Mouse (Mus musculus): ENCODE data around the gene Rbm3. TPM values are rescaled to one million over a fixed set of nuclear protein-coding genes. Genes with fewer than 3 reads are reported as not detected.
"Not testable (repeated sequence)": the region's sequence is repeated elsewhere in the genome, so short reads cannot be mapped to it uniquely, and the experiment has no call there.

Gene Rbm3
- polyA plus RNA-seq, 1 experiment = 276 TPM

DNA sequence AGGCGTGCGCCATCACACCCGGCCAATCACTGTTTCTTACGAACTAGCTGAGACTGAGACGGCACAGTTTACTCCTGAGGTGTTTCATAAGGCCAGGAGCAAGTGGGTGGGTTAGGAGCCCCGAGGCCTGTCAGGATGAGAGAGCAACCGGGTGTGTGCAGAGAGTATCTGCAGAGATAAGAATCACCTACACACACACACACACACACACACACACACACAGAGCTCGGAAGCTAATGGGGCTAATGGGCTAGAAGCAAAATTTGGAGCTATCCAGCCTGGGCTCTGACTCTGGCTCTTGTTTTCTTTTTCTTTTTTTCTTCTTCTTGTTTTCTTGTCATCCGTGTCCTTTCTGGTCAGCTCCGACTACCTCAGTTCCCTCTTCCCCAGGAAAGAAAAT lies 50.1 kb downstream of the Rbm3 start:
- DNase-seq = peak; percentile 14
- H3K27me3 ChIP-seq (ENCODE audit: control insufficient read depth, insufficient read depth, low read length) = no peaks in the 10 kb centered on the region; the same call in 1 of the 2 replicates
- TF ChIP-seq CTCF (IDR thresholded peaks at IDR 0.05; ENCODE audit: borderline replicate concordance, insufficient read depth, low read depth, low read length) (no peak), POLR2A (IDR thresholded peaks at IDR 0.05; ENCODE audit: borderline replicate concordance, insufficient read depth, low read length) (no peak)
- H3K27ac ChIP-seq (ENCODE audit: insufficient read depth, low read length) = peak overlapping the region; percentile 56; the same call in 1 of the 2 replicates
- H3K4me3 ChIP-seq (replicated peaks; ENCODE audit: insufficient read depth, low read depth, low read length) = no peak overlapping the region
- no peaks in the 10 kb centered on the region for H3K4me1 ChIP-seq (ENCODE audit: control insufficient read depth, insufficient read depth, low read length)
- WGBS = 65% methylated on average over 10 of the region's 10 CpGs

GRCm38 (mm10) chrX:8090954-8091347 lies 54.7 kb downstream of the Rbm3 start:
- not testable (repeated sequence) for DNase-seq; H3K4me3 ChIP-seq (replicated peaks; ENCODE audit: insufficient read depth, low read depth, low read length); H3K27ac ChIP-seq (ENCODE audit: insufficient read depth, low read length); H3K27me3 ChIP-seq (ENCODE audit: control insufficient read depth, insufficient read depth, low read length); H3K4me1 ChIP-seq (ENCODE audit: control insufficient read depth, insufficient read depth, low read length)
- 74% methylated on average over 5 of the region's 5 CpGs for WGBS

- no peak for DNase-seq
- Histone ChIP-seq H3K4me3 (replicated peaks; ENCODE audit: insufficient read depth, low read depth, low read length) (no peak within 1 kb of the TSS), H3K4me1 (ENCODE audit: control insufficient read depth, insufficient read depth, low read length) (no peaks in the 10 kb centered on the region), H3K27ac (ENCODE audit: insufficient read depth, low read length) (no peak within 1 kb of the TSS), H3K27me3 (ENCODE audit: control insufficient read depth, insufficient read depth, low read length) (no peaks in the 10 kb centered on the region)
- TF ChIP-seq POLR2A (IDR thresholded peaks at IDR 0.05; ENCODE audit: borderline replicate concordance, insufficient read depth, low read length) (no peak), CTCF (IDR thresholded peaks at IDR 0.05; ENCODE audit: borderline replicate concordance, insufficient read depth, low read depth, low read length) (no peak)
- WGBS = 84% methylated on average over 14 of the region's 14 CpGs
Observed at GRCm38 (mm10) chrX:8090346-8090953, 55.2 kb downstream of the Rbm3 start, which contains the start of gene Was. Gene Was (minus strand): TSS chrX:8090498.

GRCm38 (mm10) chrX:8089746-8090145 lies 55.9 kb downstream of the Rbm3 start:
- TF ChIP-seq CTCF (IDR thresholded peaks at IDR 0.05; ENCODE audit: borderline replicate concordance, insufficient read depth, low read depth, low read length) = no peak
- no peak for TF ChIP-seq POLR2A (IDR thresholded peaks at IDR 0.05; ENCODE audit: borderline replicate concordance, insufficient read depth, low read length)
- H3K27ac ChIP-seq (ENCODE audit: insufficient read depth, low read length) = no peak overlapping the region
- DNase-seq = no peak
- H3K27me3 ChIP-seq (ENCODE audit: control insufficient read depth, insufficient read depth, low read length) = no peaks in the 10 kb centered on the region
- 83% methylated on average over 3 of the region's 3 CpGs for WGBS
- H3K4me3 ChIP-seq (replicated peaks; ENCODE audit: insufficient read depth, low read depth, low read length) = no peak overlapping the region
- no peaks in the 10 kb centered on the region for H3K4me1 ChIP-seq (ENCODE audit: control insufficient read depth, insufficient read depth, low read length)

Other genes with a start within 250 kb of the Rbm3 start
- gene Pqbp1, start 246.6 kb downstream of the Rbm3 start, polyA plus RNA-seq (2012; rRNA removed) = 165 and 174 TPM in 2 replicates
- gene Timm17b, start 246.5 kb downstream of the Rbm3 start, polyA plus RNA-seq (2012; rRNA removed) = 27.5 TPM in 2 replicates
- gene Gm10491, start 238.0 kb downstream of the Rbm3 start, polyA plus RNA-seq (2012; rRNA removed) = not detected in 2 replicates
- gene Gm10490, start 236.3 kb downstream of the Rbm3 start, polyA plus RNA-seq (2012; rRNA removed) = not detected in 2 replicates
- 395 and 461 TPM in 2 replicates for gene Pcsk1n, start 226.1 kb downstream of the Rbm3 start, polyA plus RNA-seq (2012; rRNA removed)
- not detected in 2 replicates for gene Eras, start 217.3 kb downstream of the Rbm3 start, polyA plus RNA-seq (2012; rRNA removed)
- gene Hdac6, start 198.0 kb downstream of the Rbm3 start, polyA plus RNA-seq (2012; rRNA removed) = 66.2 and 71.0 TPM in 2 replicates
- gene Gata1, start 167.8 kb downstream of the Rbm3 start, polyA plus RNA-seq (2012; rRNA removed) = not detected in 2 replicates
- 0.90 and 1.3 TPM in 2 replicates for gene Glod5, start 127.4 kb downstream of the Rbm3 start, polyA plus RNA-seq (2012; rRNA removed)
- 22.3 and 22.7 TPM in 2 replicates for gene Suv39h1, start 71.1 kb downstream of the Rbm3 start, polyA plus RNA-seq (2012; rRNA removed)
- 0.44 and 0.67 TPM in 2 replicates for gene Was, start 55.4 kb downstream of the Rbm3 start, polyA plus RNA-seq (2012; rRNA removed)
- 131 and 141 TPM in 2 replicates for gene Wdr13, start 13.0 kb downstream of the Rbm3 start, polyA plus RNA-seq (2012; rRNA removed)
- gene Tbc1d25, start 30.3 kb upstream of the Rbm3 start, polyA plus RNA-seq (2012; rRNA removed) = 27.4 and 30.5 TPM in 2 replicates
- gene Ebp, start 47.6 kb upstream of the Rbm3 start, polyA plus RNA-seq (2012; rRNA removed) = 59.9 and 68.5 TPM in 2 replicates
- gene Porcn, start 60.6 kb upstream of the Rbm3 start, polyA plus RNA-seq (2012; rRNA removed) = 250 and 287 TPM in 2 replicates
- 45.9 and 50.1 TPM in 2 replicates for gene Ftsj1, start 106.5 kb upstream of the Rbm3 start, polyA plus RNA-seq (2012; rRNA removed)
- gene Slc38a5, start 125.3 kb upstream of the Rbm3 start, polyA plus RNA-seq (2012; rRNA removed) = 9.1 and 10.4 TPM in 2 replicates
- gene Ssxb10, start 181.5 kb upstream of the Rbm3 start, polyA plus RNA-seq (2012; rRNA removed) = not detected in 2 replicates
- gene Ssxb9, start 221.1 kb upstream of the Rbm3 start, polyA plus RNA-seq (2012; rRNA removed) = not detected in 2 replicates